10 mouse cellular contexts compared by ENCODE assay signal in the genomic region with DNA sequence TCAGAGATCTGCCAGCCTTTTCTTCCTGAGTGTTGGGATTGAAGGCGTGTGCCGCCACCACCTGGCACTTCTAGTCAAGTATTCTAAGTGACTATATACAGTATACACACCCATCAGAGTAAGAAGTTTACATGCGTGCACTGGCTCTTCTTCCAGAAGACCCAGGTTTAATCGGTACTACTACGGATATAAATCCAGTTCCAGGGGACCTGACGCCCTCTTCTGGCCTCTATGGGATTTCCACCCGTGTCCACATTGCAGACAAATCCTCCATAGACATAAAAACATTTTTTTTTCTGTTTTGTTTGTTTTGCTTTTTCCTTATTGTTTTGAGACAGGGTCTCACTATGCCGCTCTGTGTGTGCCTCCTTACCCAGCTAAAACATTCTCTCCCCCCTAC. TPM values are rescaled to one million over a fixed set of nuclear protein-coding genes. Genes with fewer than 3 reads are reported as not detected.
A peak's percentile ranks its signal among the peaks of the same experiment; 100 is the strongest.
DNase-seq lines count a peak whose midpoint lies in the region; ATAC-seq and TF ChIP-seq lines count a peak whose summit lies in the region.
"Had no signal": no experiment of that assay in that cellular context is flagged by ENCODE, and none has a peak within 500 bp of the region (broad histone marks: within the 10 kb centered on the region; RNA-seq: fewer than 3 reads in every experiment).

No protein-coding gene starts in this region.

- no peak for ATAC-seq in lung, embryonic 14.5 days (ENCODE audit: insufficient read depth)
- ATAC-seq in monocyte, adult 5-6 weeks (replicated peaks; ENCODE audit: insufficient number of reproducible peaks, low FRiP score, low TSS enrichment, poor library complexity, severe bottlenecking): 0 out of 2 replicates have a peak, but pooled peaks have one; percentile 38

- H3K27me3 ChIP-seq in lung, embryonic 14.5 days (ENCODE audit: insufficient read depth, low read length): no peaks in the 10 kb centered on the region

- H3K9me3 ChIP-seq in lung, embryonic 14.5 days (ENCODE audit: low read depth, low read length): no peaks in the 10 kb centered on the region
- H3K9me3 ChIP-seq: megakaryocyte, embryonic 14.5 days had no signal

- H3K4me3 ChIP-seq in lung, embryonic 14.5 days (ENCODE audit: low read depth, low read length): no peak overlapping the region
- H3K4me3 ChIP-seq: megakaryocyte, embryonic 14.5 days had no signal

- H3K4me1 ChIP-seq in lung, embryonic 14.5 days (ENCODE audit: insufficient read depth): peaks cover 8% of the 10 kb centered on the region

- H3K27ac ChIP-seq in lung, embryonic 14.5 days (ENCODE audit: low read depth): no peak overlapping the region

- H3K4me2 ChIP-seq in lung, embryonic 14.5 days: no peak overlapping the region

- TF ChIP-seq CTCF in lung, embryonic 14.5 days (IDR thresholded peaks at IDR 0.05; ENCODE audit: low read depth): peak; percentile 61

- 19% methylated on average over 8 of the region's 8 CpGs for WGBS in lung, embryonic 14.5 days

- H3K36me3 ChIP-seq in lung, embryonic 14.5 days (ENCODE audit: insufficient read depth): peaks cover 25% of the 10 kb centered on the region

- DNase-seq in adrenal gland, postnatal 14 days: peak; percentile 64
- DNase-seq in adrenal gland, adult 8-10 months: no peak
- DNase-seq in lung, embryonic 14.5 days: peak; percentile 80
- no peak for DNase-seq in lung, postnatal 25 days (ENCODE audit: low spot score)
- DNase-seq in embryo, embryonic 9.5 days (ENCODE audit: extremely low spot score): peak; percentile 20
- no peak for DNase-seq in spleen, postnatal 36 days (ENCODE audit: low spot score in 2 of 2)
- DNase-seq in cerebellum, postnatal 36 days: no peak

- no peak overlapping the region for H3K9ac ChIP-seq in lung, embryonic 14.5 days

RNA-seq across cellular contexts. Expression of gene Hspa1b, which starts 11.4 kb away (rescaled TPM):
- 29.6 and 90.6 TPM in 2 replicates for total RNA-seq in adrenal gland, postnatal 14 days (2021)
- 100 to 1,000 TPM in 1 of 4 experiments, 10 to 100 TPM in 3; 24.5 to 115 (median 36.0) TPM for total RNA-seq in adrenal gland, adult 8-10 months (2022)
- polyA plus RNA-seq in lung, embryonic 14.5 days (2014; fragmentation: Nextera tagmentation; extraction: Ambion mirVana): 0.16 and 0.35 TPM in 2 replicates
- 12.5 to 375 TPM (median 15.8 TPM) in 3 replicates for total RNA-seq in monocyte, adult 5-6 weeks (2017)

RNA-seq across cellular contexts. Expression of gene Neu1, which starts 16.6 kb away (rescaled TPM):
- 19.3 and 25.2 TPM in 2 replicates for total RNA-seq in adrenal gland, postnatal 14 days (2021)
- 10 to 100 TPM; 27.3 to 39.4 (median 28.1) TPM for total RNA-seq in adrenal gland, adult 8-10 months (2022)
- polyA plus RNA-seq in lung, embryonic 14.5 days (2014; fragmentation: Nextera tagmentation; extraction: Ambion mirVana): 10.6 and 11.6 TPM in 2 replicates
- 29.6 to 39.9 TPM (median 37.2 TPM) in 3 replicates for total RNA-seq in monocyte, adult 5-6 weeks (2017)

RNA-seq across cellular contexts. Expression of gene Gm20481, which starts 22.1 kb away (rescaled TPM):
- not detected in 2 replicates for total RNA-seq in adrenal gland, postnatal 14 days (2021)
- total RNA-seq in adrenal gland, adult 8-10 months (2022): under 1 TPM in 1 of 4 experiments, not detected in 3; 0.73 TPM
- 1.3 TPM in 1 of 2 replicates, not detected in the other for polyA plus RNA-seq in lung, embryonic 14.5 days (2014; fragmentation: Nextera tagmentation; extraction: Ambion mirVana)
- 1.4 TPM in 1 of 3 replicates, not detected in the others for total RNA-seq in monocyte, adult 5-6 weeks (2017)
- polyA plus RNA-seq: intestine, embryonic 14.5 days had no signal

RNA-seq across cellular contexts. Expression of gene Hspa1a, which starts 24.4 kb away (rescaled TPM):
- 12.7 and 38.7 TPM in 2 replicates for total RNA-seq in adrenal gland, postnatal 14 days (2021)
- total RNA-seq in adrenal gland, adult 8-10 months (2022): 10 to 100 TPM; 11.9 to 35.8 (median 14.4) TPM
- 2.0 and 2.1 TPM in 2 replicates for polyA plus RNA-seq in lung, embryonic 14.5 days (2014; fragmentation: Nextera tagmentation; extraction: Ambion mirVana)
- total RNA-seq in monocyte, adult 5-6 weeks (2017): 4.9 to 201 TPM (median 8.6 TPM) in 3 replicates

RNA-seq across cellular contexts. Expression of gene Hspa1l, which starts 24.9 kb away (rescaled TPM):
- 0.34 and 0.37 TPM in 2 replicates for total RNA-seq in adrenal gland, postnatal 14 days (2021)
- under 1 TPM; 0.14 to 0.25 (median 0.17) TPM for total RNA-seq in adrenal gland, adult 8-10 months (2022)
- 0.83 and 1.1 TPM in 2 replicates for polyA plus RNA-seq in lung, embryonic 14.5 days (2014; fragmentation: Nextera tagmentation; extraction: Ambion mirVana)
- total RNA-seq in monocyte, adult 5-6 weeks (2017): 1.1 to 1.7 TPM in 2 of 3 replicates, not detected in the other

Comparison
In these comparisons a context has a peak if more than half of its experiments do, and no peak if none do; other contexts are left out.
1. DNase-seq: peak in adrenal gland, postnatal 14 days (single experiment), lung, embryonic 14.5 days (single experiment) and embryo, embryonic 9.5 days (single experiment); none in adrenal gland, adult 8-10 months (single experiment), lung, postnatal 25 days (single experiment), spleen, postnatal 36 days (0 of 2) and cerebellum, postnatal 36 days (0 of 2).